ENCODE assay signal across 18 mouse cellular contexts in the genomic region with DNA sequence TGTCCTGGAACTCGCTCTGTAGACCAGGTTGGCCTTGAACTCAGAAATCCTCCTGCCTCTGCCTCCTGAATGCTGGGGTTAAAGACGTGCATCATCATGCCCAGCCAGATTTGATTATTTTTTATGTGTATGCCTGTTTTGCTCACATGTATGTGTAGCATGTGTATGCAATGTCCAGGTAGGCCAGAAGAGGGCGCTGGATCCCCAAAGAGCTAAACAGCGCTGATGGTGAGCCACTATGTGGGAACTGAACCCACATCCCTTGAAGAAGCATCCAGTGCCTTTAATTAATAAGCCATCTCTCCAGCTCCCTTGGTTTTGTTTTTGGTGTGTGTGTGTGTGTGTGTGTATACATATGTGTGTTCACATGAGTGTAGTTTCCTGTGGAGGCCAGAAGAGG. TPM values are rescaled to one million over a fixed set of nuclear protein-coding genes. Genes with fewer than 3 reads are reported as not detected.
DNase-seq lines count a peak whose midpoint lies in the region; ATAC-seq and TF ChIP-seq lines count a peak whose summit lies in the region.
"Had no signal": no experiment of that assay in that cellular context is flagged by ENCODE, and none has a peak within 500 bp of the region (broad histone marks: within the 10 kb centered on the region; RNA-seq: fewer than 3 reads in every experiment).

No protein-coding gene starts in this region.

- no peak for TF ChIP-seq EP300 in liver, embryonic 14.5 days (IDR thresholded peaks at IDR 0.05; ENCODE audit: low read depth)
- no peak for TF ChIP-seq EP300 in CH12.LX (IDR thresholded peaks at IDR 0.05; ENCODE audit: low read length)

- dilution Hi-C loops in CH12.LX (cut with MboI; ENCODE audit: extremely low pct_ligation_motif_present, extremely low pct_unique_long_range_greater_than_20kb, low sequenced_read_pairs) = no loop called here

- TF ChIP-seq POLR2A in CH12.LX (IDR thresholded peaks at IDR 0.05; ENCODE audit: low read depth, low read length) = no peak

- H3K79me2 ChIP-seq in CH12.LX (replicated peaks; ENCODE audit: control insufficient read depth, extremely low read depth, insufficient read depth, poor library complexity, severe bottlenecking) = no peaks in the 10 kb centered on the region

- no peak overlapping the region for H3K27ac ChIP-seq in gastrocnemius, adult 2 months
- H3K27ac ChIP-seq in liver, embryonic 14.5 days = no peak overlapping the region
- H3K27ac ChIP-seq in liver, embryonic 11.5 days (ENCODE audit: low read depth, low read length) = no peak overlapping the region
- H3K27ac ChIP-seq in CH12.LX (ENCODE audit: insufficient read depth, low read depth) = no peak overlapping the region
- no peak overlapping the region for H3K27ac ChIP-seq in hindbrain, embryonic 12.5 days
- H3K27ac ChIP-seq in hindbrain, embryonic 16.5 days (ENCODE audit: low read depth, low read length) = no peak overlapping the region
- H3K27ac ChIP-seq: embryonic facial prominence, embryonic 10.5 days; heart, embryonic 13.5 days; limb, embryonic 15.5 days; macrophage; midbrain, embryonic 12.5 days had no signal

- H3K36me3 ChIP-seq in liver, embryonic 14.5 days (replicated peaks; ENCODE audit: control insufficient read depth, insufficient read depth, low read depth) = no peaks in the 10 kb centered on the region
- no peaks in the 10 kb centered on the region for H3K36me3 ChIP-seq in liver, embryonic 11.5 days (ENCODE audit: control insufficient read depth, insufficient read depth, low read length)
- H3K36me3 ChIP-seq in CH12.LX (replicated peaks in 1 of 2; ENCODE audit: control insufficient read depth in 1 of 2, insufficient read depth in 1 of 2, low read length in 1 of 2) = no peaks in the 10 kb centered on the region
- H3K36me3 ChIP-seq in hindbrain, embryonic 12.5 days = peaks cover 4% of the 10 kb centered on the region; the same call in 1 of the 2 replicates
- H3K36me3 ChIP-seq in hindbrain, embryonic 16.5 days (ENCODE audit: control insufficient read depth, insufficient read depth, low read length) = no peaks in the 10 kb centered on the region
- H3K36me3 ChIP-seq: embryonic facial prominence, embryonic 10.5 days; heart, embryonic 13.5 days; limb, embryonic 15.5 days; midbrain, embryonic 12.5 days had no signal

- no peaks in the 10 kb centered on the region for H3K9me3 ChIP-seq in liver, embryonic 14.5 days (ENCODE audit: control insufficient read depth, low read length)
- 0 out of 2 replicates have a peak, but pooled peaks cover 2% of the 10 kb centered on the region for H3K9me3 ChIP-seq in liver, embryonic 11.5 days (ENCODE audit: control insufficient read depth, low read length)
- peaks cover 8% of the 10 kb centered on the region for H3K9me3 ChIP-seq in CH12.LX (replicated peaks; ENCODE audit: low read length)
- H3K9me3 ChIP-seq in hindbrain, embryonic 12.5 days (replicated peaks) = 0 out of 2 replicates have a peak, but pooled peaks cover 4% of the 10 kb centered on the region
- H3K9me3 ChIP-seq in hindbrain, embryonic 16.5 days (ENCODE audit: control insufficient read depth, low read length) = 0 out of 2 replicates have a peak, but pooled peaks cover 4% of the 10 kb centered on the region
- H3K9me3 ChIP-seq: limb, embryonic 15.5 days had no signal

- no peak for ATAC-seq in liver, embryonic 14.5 days (ENCODE audit: insufficient read depth)
- ATAC-seq in liver, embryonic 11.5 days (replicated peaks; ENCODE audit: low FRiP score) = no peak
- no peak for ATAC-seq in hindbrain, embryonic 12.5 days (ENCODE audit: low FRiP score)
- no peak for ATAC-seq in hindbrain, embryonic 16.5 days

- no peak for TF ChIP-seq RAD21 in CH12.LX (IDR thresholded peaks at IDR 0.05; ENCODE audit: low read depth, low read length)

- H3K4me3 ChIP-seq in gastrocnemius, adult 2 months = no peak overlapping the region
- no peak overlapping the region for H3K4me3 ChIP-seq in liver, embryonic 14.5 days (ENCODE audit: insufficient read depth in 1 of 2, low read depth in 2 of 2, low read length in 2 of 2)
- no peak overlapping the region for H3K4me3 ChIP-seq in liver, embryonic 11.5 days (ENCODE audit: low read depth, low read length)
- no peak overlapping the region for H3K4me3 ChIP-seq in CH12.LX (replicated peaks in 1 of 3; ENCODE audit: low read depth in 2 of 3, low read length in 2 of 3, poor library complexity in 1 of 3)
- H3K4me3 ChIP-seq in hindbrain, embryonic 12.5 days = no peak overlapping the region
- H3K4me3 ChIP-seq in hindbrain, embryonic 16.5 days (ENCODE audit: low read length) = no peak overlapping the region
- H3K4me3 ChIP-seq: embryonic facial prominence, embryonic 10.5 days; erythroblast, embryonic 14.5 days; heart, embryonic 13.5 days; limb, embryonic 15.5 days; midbrain, embryonic 12.5 days had no signal

- H3K4me1 ChIP-seq in liver, embryonic 14.5 days (replicated peaks; ENCODE audit: control insufficient read depth in 2 of 2, insufficient read depth in 2 of 2, low read length in 1 of 2) = peaks cover 0 to 5% of the 10 kb centered on the region in 2 experiments; a peak in 1 of 4 replicates
- peaks cover 5% of the 10 kb centered on the region for H3K4me1 ChIP-seq in liver, embryonic 11.5 days (replicated peaks; ENCODE audit: control insufficient read depth, insufficient read depth, low read length)
- no peaks in the 10 kb centered on the region for H3K4me1 ChIP-seq in CH12.LX (ENCODE audit: control insufficient read depth in 1 of 2, insufficient read depth in 2 of 2)
- peaks cover 5% of the 10 kb centered on the region; the same call in 1 of the 2 replicates for H3K4me1 ChIP-seq in hindbrain, embryonic 12.5 days
- H3K4me1 ChIP-seq in hindbrain, embryonic 16.5 days (ENCODE audit: control insufficient read depth, insufficient read depth, low read depth, low read length) = no peaks in the 10 kb centered on the region; the same call in 1 of the 2 replicates
- H3K4me1 ChIP-seq: limb, embryonic 15.5 days had no signal

- no peaks in the 10 kb centered on the region for H3K27me3 ChIP-seq in liver, embryonic 14.5 days (ENCODE audit: control insufficient read depth, insufficient read depth, low read length)
- H3K27me3 ChIP-seq in liver, embryonic 11.5 days (replicated peaks; ENCODE audit: control insufficient read depth, insufficient read depth, low read length) = no peaks in the 10 kb centered on the region
- H3K27me3 ChIP-seq in CH12.LX (replicated peaks) = no peaks in the 10 kb centered on the region
- H3K27me3 ChIP-seq in hindbrain, embryonic 12.5 days = no peaks in the 10 kb centered on the region
- H3K27me3 ChIP-seq in hindbrain, embryonic 16.5 days (replicated peaks; ENCODE audit: control insufficient read depth, insufficient read depth, low read length) = no peaks in the 10 kb centered on the region
- H3K27me3 ChIP-seq: heart, embryonic 13.5 days; limb, embryonic 15.5 days; midbrain, embryonic 12.5 days had no signal

- intact Hi-C loops in gastrocnemius, adult 2 months (cut with DNase I) = no loop called here

- in situ Hi-C loops in CH12.LX (cut with MboI; ENCODE audit: low pct_ligation_motif_present, low pct_unique_long_range_greater_than_20kb, low sequenced_read_pairs) = loop anchor here (25.0 kb wide), 1 partner anchor 344 kb away; no protein-coding TSS in a partner anchor

- H3K9ac ChIP-seq in liver, embryonic 14.5 days (replicated peaks) = no peak overlapping the region
- no peak overlapping the region for H3K9ac ChIP-seq in liver, embryonic 11.5 days (ENCODE audit: low read depth, low read length)
- H3K9ac ChIP-seq in CH12.LX (ENCODE audit: insufficient read depth, low read depth) = no peak overlapping the region
- no peak overlapping the region for H3K9ac ChIP-seq in hindbrain, embryonic 12.5 days
- no peak overlapping the region for H3K9ac ChIP-seq in hindbrain, embryonic 16.5 days (ENCODE audit: low read depth, low read length)
- H3K9ac ChIP-seq: heart, embryonic 13.5 days; limb, embryonic 15.5 days; midbrain, embryonic 12.5 days had no signal

- H3K4me2 ChIP-seq in liver, embryonic 14.5 days (ENCODE audit: low read depth) = no peak overlapping the region
- no peak overlapping the region for H3K4me2 ChIP-seq in liver, embryonic 11.5 days
- H3K4me2 ChIP-seq in CH12.LX (ENCODE audit: insufficient read depth, low read depth, poor library complexity, severe bottlenecking) = no peak overlapping the region
- H3K4me2 ChIP-seq in hindbrain, embryonic 12.5 days (replicated peaks) = no peak overlapping the region
- H3K4me2 ChIP-seq in hindbrain, embryonic 16.5 days (ENCODE audit: low read length) = no peak overlapping the region
- H3K4me2 ChIP-seq: heart, embryonic 13.5 days; limb, embryonic 15.5 days; midbrain, embryonic 12.5 days had no signal

- no peak for DNase-seq in gastrocnemius, adult 2 months
- no peak for DNase-seq in gastrocnemius, postnatal 25 days
- no peak for DNase-seq in liver, embryonic 14.5 days (ENCODE audit: low read depth in 3 of 3, low spot score in 3 of 3)
- DNase-seq in liver, embryonic 11.5 days (ENCODE audit: low spot score) = no peak
- no peak for DNase-seq in CH12.LX (ENCODE audit: extremely low read depth)
- DNase-seq in R1 (ENCODE audit: low read depth, low spot score) = peak; percentile 69
- DNase-seq: adrenal gland, postnatal 36 days; cerebellum, postnatal 25 days; kidney, adult 18-20 months; right cerebral cortex, adult 18-20 months had no signal

- peak; percentile 35 for TF ChIP-seq CTCF in gastrocnemius, adult 2 months (IDR thresholded peaks at IDR 0.05)
- TF ChIP-seq CTCF in liver, embryonic 14.5 days (IDR thresholded peaks at IDR 0.05; ENCODE audit: low read depth) = peak; percentile 51
- TF ChIP-seq CTCF in CH12.LX (conservative IDR thresholded peaks at IDR 0.05 in 1 of 2, IDR thresholded peaks at IDR 0.05 in 1 of 2; ENCODE audit: low read depth in 2 of 2, low read length in 2 of 2) = peak; percentile 25 to 43; a peak in 3 of 4 replicates

- WGBS in liver, embryonic 14.5 days (ENCODE audit: insufficient replicate concordance) = 68% methylated on average over 4 of the region's 4 CpGs
- 69% methylated on average over 4 of the region's 4 CpGs for WGBS in liver, embryonic 11.5 days
- WGBS in hindbrain, embryonic 12.5 days = 78% methylated on average over 4 of the region's 4 CpGs
- 73% methylated on average over 4 of the region's 4 CpGs for WGBS in hindbrain, embryonic 16.5 days

RNA-seq across cellular contexts. Expression of a gene that starts 38.8 kb away (rescaled TPM):
- 1 to 10 TPM; 5.8 to 6.2 TPM for total RNA-seq in gastrocnemius, adult 2 months (2021)
- 1 to 10 TPM; 5.6 to 6.8 TPM for total RNA-seq in gastrocnemius, postnatal 25 days (2021)
- 1.9 and 2.2 TPM in 2 replicates for polyA plus RNA-seq in liver, embryonic 14.5 days (2012; rRNA removed)
- polyA plus RNA-seq in liver, embryonic 14.5 days (2014; fragmentation: Nextera tagmentation; extraction: Ambion mirVana) = 1.6 and 2.0 TPM in 2 replicates
- 6.7 TPM in 2 replicates for polyA plus RNA-seq in liver, embryonic 11.5 days (2014; fragmentation: Nextera tagmentation; extraction: Ambion mirVana)
- total RNA-seq in CH12.LX (2012; rRNA removed) = 5.0 and 6.4 TPM in 2 replicates
- total RNA-seq in CH12.LX (2014; rRNA removed) = 2.3 and 3.7 TPM in 2 replicates
- 5.0 and 5.5 TPM in 2 replicates for polyA plus RNA-seq in CH12.LX (2012; ENCODE audit: insufficient read length, low read depth)
- 24.6 and 26.9 TPM in 2 replicates for polyA plus RNA-seq in hindbrain, embryonic 12.5 days (2016; fragmentation: Nextera tagmentation; extraction: Ambion mirVana)
- polyA plus RNA-seq in hindbrain, embryonic 16.5 days (2015; fragmentation: Nextera tagmentation; extraction: Ambion mirVana) = 29.7 and 32.9 TPM in 2 replicates

RNA-seq across cellular contexts. Expression of a gene that starts 38.9 kb away (rescaled TPM):
- 10 to 100 TPM; 31.5 to 32.0 TPM for total RNA-seq in gastrocnemius, adult 2 months (2021)
- 10 to 100 TPM; 25.2 to 31.6 TPM for total RNA-seq in gastrocnemius, postnatal 25 days (2021)
- 2.3 and 2.8 TPM in 2 replicates for polyA plus RNA-seq in liver, embryonic 14.5 days (2012; rRNA removed)
- 2.9 and 3.4 TPM in 2 replicates for polyA plus RNA-seq in liver, embryonic 14.5 days (2014; fragmentation: Nextera tagmentation; extraction: Ambion mirVana)
- polyA plus RNA-seq in liver, embryonic 11.5 days (2014; fragmentation: Nextera tagmentation; extraction: Ambion mirVana) = 10.9 and 11.1 TPM in 2 replicates
- 5.2 and 5.4 TPM in 2 replicates for total RNA-seq in CH12.LX (2012; rRNA removed)
- 0.71 and 0.80 TPM in 2 replicates for total RNA-seq in CH12.LX (2014; rRNA removed)
- 7.7 and 8.0 TPM in 2 replicates for polyA plus RNA-seq in CH12.LX (2012; ENCODE audit: insufficient read length, low read depth)
- 72.8 and 73.7 TPM in 2 replicates for polyA plus RNA-seq in hindbrain, embryonic 12.5 days (2016; fragmentation: Nextera tagmentation; extraction: Ambion mirVana)
- polyA plus RNA-seq in hindbrain, embryonic 16.5 days (2015; fragmentation: Nextera tagmentation; extraction: Ambion mirVana) = 19.7 and 23.8 TPM in 2 replicates

RNA-seq across cellular contexts. Expression of a gene that starts 50.1 kb away (rescaled TPM):
- total RNA-seq in gastrocnemius, adult 2 months (2021) = 100 to 1,000 TPM; 365 to 571 TPM
- 100 to 1,000 TPM; 487 to 619 TPM for total RNA-seq in gastrocnemius, postnatal 25 days (2021)
- 776 and 920 TPM in 2 replicates for polyA plus RNA-seq in liver, embryonic 14.5 days (2012; rRNA removed)
- polyA plus RNA-seq in liver, embryonic 14.5 days (2014; fragmentation: Nextera tagmentation; extraction: Ambion mirVana) = 7,259 and 7,802 TPM in 2 replicates
- polyA plus RNA-seq in liver, embryonic 11.5 days (2014; fragmentation: Nextera tagmentation; extraction: Ambion mirVana) = 11,958 and 12,749 TPM in 2 replicates
- total RNA-seq in CH12.LX (2012; rRNA removed) (4,756 and 5,246 TPM in 2 replicates), CH12.LX (2014; rRNA removed) (3,882 and 4,152 TPM in 2 replicates)
- polyA plus RNA-seq in CH12.LX (2012; ENCODE audit: insufficient read length, low read depth) = 3,023 and 5,048 TPM in 2 replicates
- polyA plus RNA-seq in hindbrain, embryonic 12.5 days (2016; fragmentation: Nextera tagmentation; extraction: Ambion mirVana) = 14,392 and 16,600 TPM in 2 replicates
- 11,512 and 13,219 TPM in 2 replicates for polyA plus RNA-seq in hindbrain, embryonic 16.5 days (2015; fragmentation: Nextera tagmentation; extraction: Ambion mirVana)
